Mouse (Mus musculus): ENCODE results near the gene Rasa3. TPM values are rescaled to one million over a fixed set of nuclear protein-coding genes. Genes with fewer than 3 reads are reported as not detected.
A peak's percentile ranks its signal among the peaks of the same experiment; 100 is the strongest.

The Rasa3 gene
- polyA plus RNA-seq, 1 experiment from 2014 or later, result 26.0 TPM

- Histone ChIP-seq H3K27ac (replicated peaks; ENCODE audit: low read depth, low read length) (no peak overlapping the region), H3K4me2 (ENCODE audit: low read length) (no peak overlapping the region), H3K4me1 (ENCODE audit: control insufficient read depth, insufficient read depth, low read length) (no peaks in the 10 kb centered on the region), H3K27me3 (ENCODE audit: control insufficient read depth, insufficient read depth, low read length) (no peaks in the 10 kb centered on the region), H3K4me3 (replicated peaks; ENCODE audit: low read depth, low read length) (no peak overlapping the region), H3K36me3 (ENCODE audit: control insufficient read depth, insufficient read depth, low read length) (no peaks in the 10 kb centered on the region), H3K9ac (replicated peaks; ENCODE audit: low read length) (no peak overlapping the region), H3K9me3 (ENCODE audit: control insufficient read depth, low read length) (no peaks in the 10 kb centered on the region)
- 83% methylated on average over 2 of the region's 2 CpGs for WGBS
- DNase-seq (no peak), ATAC-seq (ENCODE audit: low FRiP score, low TSS enrichment) (no peak)
These were observed 119.9 kb downstream of the Rasa3 start for GRCm38 (mm10) chr8:13557526-13557925.

- ATAC-seq (ENCODE audit: low FRiP score, low TSS enrichment) (no peak), DNase-seq (no peak)
- Histone ChIP-seq H3K27ac (replicated peaks; ENCODE audit: low read depth, low read length) (no peak overlapping the region), H3K4me2 (ENCODE audit: low read length) (no peak overlapping the region), H3K36me3 (ENCODE audit: control insufficient read depth, insufficient read depth, low read length) (no peaks in the 10 kb centered on the region), H3K4me3 (replicated peaks; ENCODE audit: low read depth, low read length) (no peak overlapping the region), H3K9me3 (ENCODE audit: control insufficient read depth, low read length) (no peaks in the 10 kb centered on the region), H3K27me3 (ENCODE audit: control insufficient read depth, insufficient read depth, low read length) (no peaks in the 10 kb centered on the region), H3K9ac (replicated peaks; ENCODE audit: low read length) (no peak overlapping the region), H3K4me1 (ENCODE audit: control insufficient read depth, insufficient read depth, low read length) (no peaks in the 10 kb centered on the region)
- WGBS, result 96% methylated on average over 6 of the region's 6 CpGs
These were observed 125.9 kb downstream of the Rasa3 start for GRCm38 (mm10) chr8:13551574-13551830.

- 59% methylated on average over 9 of the region's 9 CpGs for WGBS
- peak; percentile 78 for ATAC-seq (ENCODE audit: low FRiP score, low TSS enrichment)
- peak; percentile 93 for DNase-seq
- H3K27ac ChIP-seq (replicated peaks; ENCODE audit: low read depth, low read length), result no peak overlapping the region
- no peaks in the 10 kb centered on the region for H3K36me3 ChIP-seq (ENCODE audit: control insufficient read depth, insufficient read depth, low read length)
- H3K27me3 ChIP-seq (ENCODE audit: control insufficient read depth, insufficient read depth, low read length), result no peaks in the 10 kb centered on the region
- H3K9me3 ChIP-seq (ENCODE audit: control insufficient read depth, low read length), result peaks cover under 1% of the 10 kb centered on the region; the same call in 1 of the 2 replicates
- no peaks in the 10 kb centered on the region for H3K4me1 ChIP-seq (ENCODE audit: control insufficient read depth, insufficient read depth, low read length)
- no peak overlapping the region for H3K4me2 ChIP-seq (ENCODE audit: low read length)
- no peak overlapping the region for H3K9ac ChIP-seq (replicated peaks; ENCODE audit: low read length)
- no peak overlapping the region for H3K4me3 ChIP-seq (replicated peaks; ENCODE audit: low read depth, low read length)
These were observed 126.5 kb downstream of the Rasa3 start for GRCm38 (mm10) chr8:13550718-13551573.

GRCm38 (mm10) chr8:13548831-13549230, 128.6 kb downstream of the Rasa3 start:
- peaks cover 13% of the 10 kb centered on the region for H3K9me3 ChIP-seq (ENCODE audit: control insufficient read depth, low read length)
- no peak overlapping the region for H3K4me2 ChIP-seq (ENCODE audit: low read length)
- ATAC-seq (ENCODE audit: low FRiP score, low TSS enrichment), result no peak
- 60% methylated on average over 9 of the region's 9 CpGs for WGBS
- no peak overlapping the region for H3K4me3 ChIP-seq (replicated peaks; ENCODE audit: low read depth, low read length)
- H3K36me3 ChIP-seq (ENCODE audit: control insufficient read depth, insufficient read depth, low read length), result no peaks in the 10 kb centered on the region
- no peak overlapping the region for H3K27ac ChIP-seq (replicated peaks; ENCODE audit: low read depth, low read length)
- 0 out of 2 replicates have a peak overlapping the region, but pooled peaks have one; percentile 12 for H3K9ac ChIP-seq (replicated peaks; ENCODE audit: low read length)
- no peaks in the 10 kb centered on the region for H3K4me1 ChIP-seq (ENCODE audit: control insufficient read depth, insufficient read depth, low read length)
- H3K27me3 ChIP-seq (ENCODE audit: control insufficient read depth, insufficient read depth, low read length), result no peaks in the 10 kb centered on the region
- no peak for DNase-seq

- Histone ChIP-seq H3K4me1 (ENCODE audit: control insufficient read depth, insufficient read depth, low read length) (no peaks in the 10 kb centered on the region), H3K9ac (replicated peaks; ENCODE audit: low read length) (no peak overlapping the region), H3K27ac (replicated peaks; ENCODE audit: low read depth, low read length) (no peak overlapping the region), H3K27me3 (ENCODE audit: control insufficient read depth, insufficient read depth, low read length) (no peaks in the 10 kb centered on the region), H3K4me2 (ENCODE audit: low read length) (no peak overlapping the region), H3K36me3 (ENCODE audit: control insufficient read depth, insufficient read depth, low read length) (no peaks in the 10 kb centered on the region), H3K9me3 (ENCODE audit: control insufficient read depth, low read length) (peaks cover 13% of the 10 kb centered on the region), H3K4me3 (replicated peaks; ENCODE audit: low read depth, low read length) (no peak overlapping the region)
- 57% methylated on average over 4 of the region's 4 CpGs for WGBS
- ATAC-seq (ENCODE audit: low FRiP score, low TSS enrichment), result no peak
- peak; percentile 37 for DNase-seq
These were observed 129.2 kb downstream of the Rasa3 start for GRCm38 (mm10) chr8:13548235-13548634.

GRCm38 (mm10) chr8:13546421-13546820, 131.0 kb downstream of the Rasa3 start:
- no peaks in the 10 kb centered on the region for H3K4me1 ChIP-seq (ENCODE audit: control insufficient read depth, insufficient read depth, low read length)
- H3K36me3 ChIP-seq (ENCODE audit: control insufficient read depth, insufficient read depth, low read length), result no peaks in the 10 kb centered on the region
- DNase-seq (no peak), ATAC-seq (ENCODE audit: low FRiP score, low TSS enrichment) (no peak)
- H3K4me2 ChIP-seq (ENCODE audit: low read length), result no peak overlapping the region
- H3K4me3 ChIP-seq (replicated peaks; ENCODE audit: low read depth, low read length), result no peak overlapping the region
- H3K27ac ChIP-seq (replicated peaks; ENCODE audit: low read depth, low read length), result no peak overlapping the region
- no peak overlapping the region for H3K9ac ChIP-seq (replicated peaks; ENCODE audit: low read length)
- no peaks in the 10 kb centered on the region for H3K27me3 ChIP-seq (ENCODE audit: control insufficient read depth, insufficient read depth, low read length)
- peaks cover 13% of the 10 kb centered on the region for H3K9me3 ChIP-seq (ENCODE audit: control insufficient read depth, low read length)
- 88% methylated on average over 4 of the region's 4 CpGs for WGBS

GRCm38 (mm10) chr8:13541526-13541925, 135.9 kb downstream of the Rasa3 start:
- WGBS, result 75% methylated on average over 5 of the region's 5 CpGs
- DNase-seq (no peak), ATAC-seq (ENCODE audit: low FRiP score, low TSS enrichment) (no peak)
- H3K27me3 ChIP-seq (ENCODE audit: control insufficient read depth, insufficient read depth, low read length), result no peaks in the 10 kb centered on the region
- H3K36me3 ChIP-seq (ENCODE audit: control insufficient read depth, insufficient read depth, low read length), result no peaks in the 10 kb centered on the region
- H3K4me3 ChIP-seq (replicated peaks; ENCODE audit: low read depth, low read length), result no peak overlapping the region
- no peak overlapping the region for H3K27ac ChIP-seq (replicated peaks; ENCODE audit: low read depth, low read length)
- no peaks in the 10 kb centered on the region for H3K4me1 ChIP-seq (ENCODE audit: control insufficient read depth, insufficient read depth, low read length)
- H3K9me3 ChIP-seq (ENCODE audit: control insufficient read depth, low read length), result peaks cover 13% of the 10 kb centered on the region
- no peak overlapping the region for H3K4me2 ChIP-seq (ENCODE audit: low read length)
- H3K9ac ChIP-seq (replicated peaks; ENCODE audit: low read length), result no peak overlapping the region

- no peak for ATAC-seq (ENCODE audit: low FRiP score, low TSS enrichment)
- Histone ChIP-seq H3K4me2 (ENCODE audit: low read length) (no peak overlapping the region), H3K9ac (replicated peaks; ENCODE audit: low read length) (no peak overlapping the region), H3K4me3 (replicated peaks; ENCODE audit: low read depth, low read length) (no peak overlapping the region), H3K27ac (replicated peaks; ENCODE audit: low read depth, low read length) (no peak overlapping the region), H3K4me1 (ENCODE audit: control insufficient read depth, insufficient read depth, low read length) (no peaks in the 10 kb centered on the region), H3K27me3 (ENCODE audit: control insufficient read depth, insufficient read depth, low read length) (no peaks in the 10 kb centered on the region), H3K36me3 (ENCODE audit: control insufficient read depth, insufficient read depth, low read length) (no peaks in the 10 kb centered on the region), H3K9me3 (ENCODE audit: control insufficient read depth, low read length) (peaks cover 4% of the 10 kb centered on the region)
- DNase-seq, result no peak
- WGBS, result 84% methylated on average over 5 of the region's 5 CpGs
These were observed 137.3 kb downstream of the Rasa3 start for GRCm38 (mm10) chr8:13540122-13540521.

- Histone ChIP-seq H3K4me2 (ENCODE audit: low read length) (no peak overlapping the region), H3K27ac (replicated peaks; ENCODE audit: low read depth, low read length) (no peak overlapping the region), H3K27me3 (ENCODE audit: control insufficient read depth, insufficient read depth, low read length) (no peaks in the 10 kb centered on the region), H3K36me3 (ENCODE audit: control insufficient read depth, insufficient read depth, low read length) (no peaks in the 10 kb centered on the region), H3K4me3 (replicated peaks; ENCODE audit: low read depth, low read length) (no peak overlapping the region), H3K9me3 (ENCODE audit: control insufficient read depth, low read length) (no peaks in the 10 kb centered on the region), H3K4me1 (ENCODE audit: control insufficient read depth, insufficient read depth, low read length) (no peaks in the 10 kb centered on the region), H3K9ac (replicated peaks; ENCODE audit: low read length) (no peak overlapping the region)
- no peak for ATAC-seq (ENCODE audit: low FRiP score, low TSS enrichment)
- peak; percentile 34 for DNase-seq
- WGBS, result 76% methylated on average over 6 of the region's 6 CpGs
These were observed 138.6 kb downstream of the Rasa3 start for GRCm38 (mm10) chr8:13538821-13539220.

All from midbrain, embryonic 14.5 days (tissue).